15 mouse cellular contexts compared by ENCODE assay signal in genomic region chrX:137424259-137424658, GRCm38 (mm10).
A peak's percentile ranks its signal among the peaks of the same experiment; 100 is the strongest.
DNase-seq lines count a peak whose midpoint lies in the region; ATAC-seq and TF ChIP-seq lines count a peak whose summit lies in the region.
"Had no signal": no experiment of that assay in that cellular context is flagged by ENCODE, and none has a peak within 500 bp of the region (broad histone marks: within the 10 kb centered on the region; RNA-seq: fewer than 3 reads in every experiment).

No protein-coding gene starts in this region.

- no peak overlapping the region for H3K9ac ChIP-seq in forebrain, embryonic 14.5 days (ENCODE audit: low read length)
- H3K9ac ChIP-seq: embryonic facial prominence, embryonic 12.5 days; heart, embryonic 13.5 days; intestine, embryonic 15.5 days; neural tube, embryonic 12.5 days had no signal

- H3K36me3 ChIP-seq in kidney, adult 2 months (ENCODE audit: control insufficient read depth, insufficient read depth, low read length), result no peaks in the 10 kb centered on the region
- H3K36me3 ChIP-seq in E14TG2a.4 (ENCODE audit: insufficient read depth, low read length), result no peaks in the 10 kb centered on the region
- H3K36me3 ChIP-seq in limb, embryonic 10.5 days, result no peaks in the 10 kb centered on the region
- H3K36me3 ChIP-seq in forebrain, embryonic 14.5 days (ENCODE audit: control insufficient read depth, insufficient read depth, low read length), result no peaks in the 10 kb centered on the region
- H3K36me3 ChIP-seq: embryonic facial prominence, embryonic 12.5 days; heart, embryonic 13.5 days; intestine, embryonic 15.5 days; neural tube, embryonic 12.5 days had no signal

- CTCF ChIA-PET in Patski (lab: Charles Lee), result no interaction called here

- no peaks in the 10 kb centered on the region for H3K4me1 ChIP-seq in kidney, adult 2 months (ENCODE audit: control insufficient read depth, insufficient read depth, low read length)
- no peaks in the 10 kb centered on the region for H3K4me1 ChIP-seq in E14TG2a.4 (replicated peaks; ENCODE audit: low read depth, low read length)
- no peaks in the 10 kb centered on the region for H3K4me1 ChIP-seq in limb, embryonic 10.5 days
- no peaks in the 10 kb centered on the region for H3K4me1 ChIP-seq in forebrain, embryonic 14.5 days (ENCODE audit: control insufficient read depth, insufficient read depth, low read length)
- H3K4me1 ChIP-seq: embryonic facial prominence, embryonic 12.5 days; heart, embryonic 13.5 days; intestine, embryonic 15.5 days; neural tube, embryonic 12.5 days had no signal

- H3K4me3 ChIP-seq in kidney, adult 2 months (ENCODE audit: insufficient read depth, low read depth, low read length), result no peak overlapping the region
- no peak overlapping the region for H3K4me3 ChIP-seq in E14TG2a.4 (replicated peaks; ENCODE audit: low read length)
- no peak overlapping the region for H3K4me3 ChIP-seq in limb, embryonic 10.5 days
- no peak overlapping the region for H3K4me3 ChIP-seq in forebrain, embryonic 14.5 days (ENCODE audit: low read depth, low read length)
- H3K4me3 ChIP-seq: embryonic facial prominence, embryonic 12.5 days; heart, embryonic 13.5 days; intestine, embryonic 15.5 days; neural tube, embryonic 12.5 days had no signal

- in situ Hi-C loops in Patski (cut with MboI; ENCODE audit: low pct_unique_long_range_greater_than_20kb), result no loop called here

- peaks cover 11% of the 10 kb centered on the region; the same call in 1 of the 2 replicates for H3K9me3 ChIP-seq in E14TG2a.4 (ENCODE audit: low read length)
- no peaks in the 10 kb centered on the region for H3K9me3 ChIP-seq in limb, embryonic 10.5 days (replicated peaks)
- no peaks in the 10 kb centered on the region for H3K9me3 ChIP-seq in forebrain, embryonic 14.5 days (replicated peaks; ENCODE audit: control insufficient read depth, low read length)
- H3K9me3 ChIP-seq: embryonic facial prominence, embryonic 12.5 days; heart, embryonic 13.5 days; intestine, embryonic 15.5 days; neural tube, embryonic 12.5 days had no signal

- no peak for TF ChIP-seq POLR2A in kidney, adult 2 months (IDR thresholded peaks at IDR 0.05; ENCODE audit: low read depth, low read length)

- H3K27me3 ChIP-seq in kidney, adult 2 months (replicated peaks; ENCODE audit: control insufficient read depth, insufficient read depth, low read length), result no peaks in the 10 kb centered on the region
- H3K27me3 ChIP-seq in E14TG2a.4 (ENCODE audit: insufficient read depth, low read length) (no peaks in the 10 kb centered on the region), Patski (peaks cover 4% of the 10 kb centered on the region)
- no peaks in the 10 kb centered on the region for H3K27me3 ChIP-seq in limb, embryonic 10.5 days (ENCODE audit: low read depth, poor library complexity, severe bottlenecking)
- no peaks in the 10 kb centered on the region for H3K27me3 ChIP-seq in forebrain, embryonic 14.5 days (replicated peaks; ENCODE audit: control insufficient read depth, insufficient read depth, low read length)
- H3K27me3 ChIP-seq: embryonic facial prominence, embryonic 12.5 days; heart, embryonic 13.5 days; intestine, embryonic 15.5 days; neural tube, embryonic 12.5 days had no signal

- POLR2A ChIA-PET in Patski (lab: Charles Lee), result no interaction called here

- no peak overlapping the region for H3K27ac ChIP-seq in kidney, adult 2 months (ENCODE audit: insufficient read depth, low read depth, low read length)
- H3K27ac ChIP-seq in limb, embryonic 10.5 days, result no peak overlapping the region
- no peak overlapping the region for H3K27ac ChIP-seq in forebrain, embryonic 14.5 days (ENCODE audit: low read depth, low read length)
- H3K27ac ChIP-seq: embryonic facial prominence, embryonic 12.5 days; heart, embryonic 13.5 days; intestine, embryonic 15.5 days; macrophage; neural tube, embryonic 12.5 days had no signal

- ATAC-seq in Patski, result no peak
- no peak for ATAC-seq in forebrain, embryonic 14.5 days
- ATAC-seq: forebrain, embryonic 16.5 days; intestine, embryonic 15.5 days had no signal

- 45% methylated on average over 7 of the region's 7 CpGs for WGBS in kidney, adult 2 months
- 55% methylated on average over 7 of the region's 7 CpGs for WGBS in limb, embryonic 10.5 days
- WGBS in forebrain, embryonic 14.5 days, result 54% methylated on average over 7 of the region's 7 CpGs

- TF ChIP-seq CTCF in kidney, adult 2 months (conservative IDR thresholded peaks at IDR 0.05; ENCODE audit: insufficient read depth, insufficient read length, low read depth, low read length), result 0 out of 2 replicates have a peak, but pooled peaks have one; percentile 0
- TF ChIP-seq CTCF in E14TG2a.4 (conservative IDR thresholded peaks at IDR 0.05; ENCODE audit: low read length), result peak; percentile 71
- TF ChIP-seq CTCF in Patski (IDR thresholded peaks at IDR 0.05), result peak; percentile 67

- DNase-seq in kidney, adult 2 months, result no peak
- DNase-seq in kidney, adult 8-10 months, result no peak
- DNase-seq in Patski (ENCODE audit: low read depth, low spot score), result no peak
- DNase-seq in limb, embryonic 10.5 days (ENCODE audit: low spot score), result peak; percentile 23
- no peak for DNase-seq in lung, postnatal 25 days (ENCODE audit: low spot score)
- DNase-seq in forebrain, embryonic 14.5 days (ENCODE audit: low spot score), result no peak
- DNase-seq: right cerebral cortex, postnatal 25 days; thymus, adult 18-20 months had no signal

- H3K4me2 ChIP-seq in forebrain, embryonic 14.5 days (ENCODE audit: low read length), result no peak overlapping the region
- H3K4me2 ChIP-seq: embryonic facial prominence, embryonic 12.5 days; heart, embryonic 13.5 days; intestine, embryonic 15.5 days; neural tube, embryonic 12.5 days had no signal

Comparison
In these comparisons a context has a peak if more than half of its experiments do, and no peak if none do; other contexts are left out.
1. CTCF ChIP-seq: peak in every context shown above with its lines; median percentile 71 in E14TG2a.4; 67 in Patski; 0 in kidney, adult 2 months.